Mouse (Mus musculus) forebrain, embryonic 15.5 days (tissue): ENCODE results near the gene Ugt1a10. TPM values are rescaled to one million over a fixed set of nuclear protein-coding genes. Genes with fewer than 3 reads are reported as not detected.

Source experiments
- ATAC-seq: fragments of 200-750 bp; cut with Nextera tagmentation; replicated peaks from 2 replicates; pipeline ENCODE4 v1.8.0; 2017; ENCODE audit warnings: mild to moderate bottlenecking, moderate TSS enrichment, moderate library complexity
- H3K27ac ChIP-seq: fragments of 300-500 bp; sonication (generic); replicated peaks from 2 replicates; pipeline ENCODE4 v1.5.1; 2015; ENCODE audit warnings: mild to moderate bottlenecking, inconsistent platforms
- H3K27me3 ChIP-seq: fragments of 300-500 bp; sonication (generic); 2 replicates; pipeline ENCODE4 v1.6.1; 2015; ENCODE audit warnings: inconsistent platforms
- H3K36me3 ChIP-seq: fragments of 300-500 bp; sonication (generic); 2 replicates; pipeline ENCODE4 v1.6.1; 2015; ENCODE audit warnings: mild to moderate bottlenecking, inconsistent platforms
- H3K4me1 ChIP-seq: fragments of 300-500 bp; sonication (generic); 2 replicates; pipeline ENCODE4 v1.6.1; 2015; ENCODE audit warnings: inconsistent platforms
- H3K4me2 ChIP-seq: fragments of 300-500 bp; sonication (generic); replicated peaks from 2 replicates; pipeline ENCODE4 v1.6.1; 2015; ENCODE audit warnings: mild to moderate bottlenecking, inconsistent platforms
- H3K4me3 ChIP-seq: fragments of 300-500 bp; sonication (generic); 2 replicates; pipeline ENCODE4 v1.5.1; 2015; ENCODE audit warnings: mild to moderate bottlenecking, inconsistent platforms
- H3K9ac ChIP-seq: fragments of 300-500 bp; sonication (generic); replicated peaks from 2 replicates; pipeline ENCODE4 v1.6.1; 2015; ENCODE audit warnings: mild to moderate bottlenecking, inconsistent platforms
- H3K9me3 ChIP-seq: fragments of 300-500 bp; sonication (generic); 2 replicates; pipeline ENCODE4 v1.6.1; 2016; ENCODE audit warnings: inconsistent platforms
- WGBS: fragments of 180-500 bp; shearing (Covaris S2); methylation state at CpG from one replicate; pipeline ENCODE4 v1.1.7; 2015; ENCODE audit warnings: mixed read lengths; 5-methylcytosine and 5-hydroxymethylcytosine counted together
- polyA plus RNA-seq: library from polyadenylated mRNA; unstranded; fragments of >200 nt; fragmentation: Nextera tagmentation; extraction: Ambion mirVana; gene quantifications from 2 replicates; pipeline ENCODE4 v1.2.1, GENCODE M21; 2015

Ugt1a10 gene
- polyA plus RNA-seq, 1 experiment from 2014 or later, result not detected

GRCm38 (mm10) chr1:88255989-88256754 lies 201.0 kb downstream of the Ugt1a10 start:
- Histone ChIP-seq H3K4me3 (no peak overlapping the region), H3K4me1 (no peaks in the 10 kb centered on the region), H3K4me2 (no peak overlapping the region), H3K27ac (no peak overlapping the region), H3K9ac (no peak overlapping the region), H3K36me3 (peaks cover 11% of the 10 kb centered on the region), H3K9me3 (peaks cover 43% of the 10 kb centered on the region), H3K27me3 (no peaks in the 10 kb centered on the region)
- no peak for ATAC-seq
- WGBS, result 82% methylated on average over 13 of the region's 13 CpGs

DNA sequence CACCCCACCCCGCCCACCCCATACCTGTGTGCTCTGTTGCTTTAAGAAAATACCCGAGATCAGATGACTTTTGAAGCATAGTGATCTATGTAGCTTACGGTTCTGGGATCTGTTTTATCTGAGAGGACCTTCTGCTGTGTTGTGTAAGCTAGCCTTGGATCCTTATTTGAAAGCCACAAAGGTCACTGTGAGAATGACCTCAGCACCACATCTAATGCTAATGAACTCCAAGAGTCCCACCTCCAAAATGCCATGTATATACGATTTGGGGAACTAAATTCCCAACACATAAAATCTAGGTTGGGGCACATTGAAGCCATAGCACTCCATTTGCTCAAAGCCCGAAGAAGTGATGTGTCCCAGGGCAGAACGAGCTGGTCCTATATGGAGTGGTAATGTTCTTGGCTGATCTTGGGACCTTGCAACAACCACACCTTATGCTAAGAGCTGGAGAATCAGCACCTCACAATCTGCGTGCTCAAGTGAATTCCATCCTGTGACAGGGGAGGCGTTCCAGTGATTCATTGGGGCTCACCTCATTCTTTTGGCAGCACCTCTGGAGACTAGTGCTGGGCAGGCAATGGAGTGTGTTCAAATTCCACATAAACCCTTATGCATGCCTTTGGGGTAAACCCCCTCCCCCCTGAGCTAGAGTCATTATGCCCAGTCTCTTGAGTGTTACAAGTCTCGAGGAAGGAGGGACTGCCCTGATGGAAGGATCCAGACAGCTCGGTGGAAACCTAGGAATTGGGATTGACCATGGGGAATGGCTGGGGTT lies 201.9 kb downstream of the Ugt1a10 start:
- peaks cover 19% of the 10 kb centered on the region for H3K36me3 ChIP-seq
- H3K4me1 ChIP-seq, result no peaks in the 10 kb centered on the region
- no peak overlapping the region for H3K9ac ChIP-seq
- 82% methylated on average over 10 of the region's 10 CpGs for WGBS
- H3K4me2 ChIP-seq, result no peak overlapping the region
- no peaks in the 10 kb centered on the region for H3K27me3 ChIP-seq
- ATAC-seq, result no peak
- H3K27ac ChIP-seq, result no peak overlapping the region
- H3K9me3 ChIP-seq, result peaks cover 41% of the 10 kb centered on the region
- no peak overlapping the region for H3K4me3 ChIP-seq

DNA sequence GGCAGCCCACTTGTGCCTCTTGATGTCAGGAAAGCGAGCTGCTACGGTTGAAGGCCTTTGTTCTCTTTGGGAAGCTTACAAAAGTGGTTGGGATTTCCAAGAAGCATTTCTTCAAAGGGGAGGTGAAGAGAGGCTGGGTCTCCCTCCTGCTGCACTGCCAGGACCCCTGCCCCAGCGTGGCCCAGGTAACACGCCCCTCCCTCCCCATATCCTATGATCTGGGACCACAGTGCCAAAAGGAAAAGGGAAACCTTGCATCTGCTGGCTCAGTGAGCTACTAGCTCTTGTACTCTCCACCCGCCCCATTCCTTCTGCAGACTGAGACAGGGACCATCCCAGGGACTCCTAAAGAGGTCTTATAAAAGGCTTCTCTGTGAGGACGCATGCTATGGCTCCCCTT lies 202.5 kb downstream of the Ugt1a10 start:
- H3K9me3 ChIP-seq, result peaks cover 35% of the 10 kb centered on the region
- H3K9ac ChIP-seq, result no peak overlapping the region
- no peak for ATAC-seq
- H3K4me2 ChIP-seq, result no peak overlapping the region
- H3K36me3 ChIP-seq, result peaks cover 25% of the 10 kb centered on the region
- H3K4me1 ChIP-seq, result no peaks in the 10 kb centered on the region
- H3K27me3 ChIP-seq, result no peaks in the 10 kb centered on the region
- no peak overlapping the region for H3K4me3 ChIP-seq
- H3K27ac ChIP-seq, result no peak overlapping the region
- WGBS, result 82% methylated on average over 6 of the region's 6 CpGs

GRCm38 (mm10) chr1:88258361-88258760 lies 203.2 kb downstream of the Ugt1a10 start:
- Histone ChIP-seq H3K9ac (no peak overlapping the region), H3K27me3 (no peaks in the 10 kb centered on the region), H3K4me2 (no peak overlapping the region), H3K9me3 (peaks cover 32% of the 10 kb centered on the region), H3K36me3 (peaks cover 32% of the 10 kb centered on the region), H3K27ac (no peak overlapping the region), H3K4me1 (no peaks in the 10 kb centered on the region), H3K4me3 (no peak overlapping the region)
- 74% methylated on average over 6 of the region's 6 CpGs for WGBS
- no peak for ATAC-seq

- H3K9ac ChIP-seq, result no peak overlapping the region
- H3K27ac ChIP-seq, result no peak overlapping the region
- peaks cover 39% of the 10 kb centered on the region for H3K36me3 ChIP-seq
- H3K4me3 ChIP-seq, result no peak overlapping the region
- no peak overlapping the region for H3K4me2 ChIP-seq
- no peaks in the 10 kb centered on the region for H3K4me1 ChIP-seq
- H3K9me3 ChIP-seq, result peaks cover 27% of the 10 kb centered on the region
- 81% methylated on average over 8 of the region's 8 CpGs for WGBS
- H3K27me3 ChIP-seq, result no peaks in the 10 kb centered on the region
- ATAC-seq, result peak; percentile 2
These were observed 203.9 kb downstream of the Ugt1a10 start for GRCm38 (mm10) chr1:88258881-88259642.

DNA sequence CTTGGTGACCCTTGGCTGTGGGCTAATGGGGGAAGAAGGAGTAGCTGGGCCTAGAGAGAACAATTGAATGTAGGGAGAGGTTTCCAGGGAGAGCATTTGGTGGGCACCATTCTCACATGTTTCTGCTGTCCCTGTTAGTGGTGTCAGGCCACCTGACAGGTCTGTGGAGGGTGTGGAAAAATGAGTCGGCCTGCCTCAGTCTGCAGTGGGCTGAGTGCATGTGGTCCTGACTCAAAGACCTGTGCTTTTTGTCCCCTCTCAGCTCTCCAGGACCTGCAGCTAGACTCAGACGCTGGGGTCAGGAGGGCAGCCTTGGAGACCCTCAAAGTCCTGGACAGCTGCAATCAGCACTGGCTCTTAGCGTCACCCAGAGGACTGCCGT lies 204.4 kb downstream of the Ugt1a10 start:
- H3K36me3 ChIP-seq, result peaks cover 45% of the 10 kb centered on the region
- peaks cover 23% of the 10 kb centered on the region for H3K9me3 ChIP-seq
- H3K4me1 ChIP-seq, result no peaks in the 10 kb centered on the region
- H3K4me3 ChIP-seq, result no peak overlapping the region
- peak; percentile 4; the same call in 1 of the 2 replicates for ATAC-seq
- no peaks in the 10 kb centered on the region for H3K27me3 ChIP-seq
- 82% methylated on average over 4 of the region's 4 CpGs for WGBS
- no peak overlapping the region for H3K9ac ChIP-seq
- H3K4me2 ChIP-seq, result no peak overlapping the region
- no peak overlapping the region for H3K27ac ChIP-seq

DNA sequence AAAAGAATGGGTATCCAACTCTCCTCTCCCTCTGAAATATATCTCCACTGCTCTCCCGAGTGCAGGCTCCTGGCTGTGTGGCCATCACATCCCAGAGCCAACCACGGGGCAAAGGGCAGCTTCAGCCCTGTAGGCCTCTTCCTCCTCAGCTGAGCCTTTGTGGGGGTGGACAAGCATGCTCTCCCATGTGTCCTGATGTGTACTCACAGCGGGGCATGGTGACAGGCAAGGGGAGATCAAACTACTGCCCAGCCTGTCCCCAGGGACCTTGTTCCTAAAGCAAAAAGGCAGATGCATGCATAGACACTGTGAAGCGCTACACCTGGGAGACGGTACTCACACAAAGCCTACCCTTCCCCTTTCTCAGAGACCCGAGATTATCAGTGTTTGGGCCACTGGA lies 204.9 kb downstream of the Ugt1a10 start:
- Histone ChIP-seq H3K4me1 (no peaks in the 10 kb centered on the region), H3K9me3 (peaks cover 18% of the 10 kb centered on the region), H3K4me3 (no peak overlapping the region), H3K4me2 (no peak overlapping the region), H3K9ac (no peak overlapping the region), H3K27ac (no peak overlapping the region), H3K36me3 (peaks cover 49% of the 10 kb centered on the region), H3K27me3 (no peaks in the 10 kb centered on the region)
- ATAC-seq, result peak; percentile 1; the same call in 1 of the 2 replicates
- 86% methylated on average over 6 of the region's 6 CpGs for WGBS

- Histone ChIP-seq H3K27ac (no peak overlapping the region), H3K27me3 (no peaks in the 10 kb centered on the region), H3K9me3 (peaks cover 12% of the 10 kb centered on the region), H3K4me1 (no peaks in the 10 kb centered on the region), H3K36me3 (peaks cover 56% of the 10 kb centered on the region), H3K4me3 (no peak overlapping the region), H3K4me2 (no peak overlapping the region), H3K9ac (no peak overlapping the region)
- WGBS, result 83% methylated on average over 10 of the region's 10 CpGs
- ATAC-seq, result no peak
These were observed 205.6 kb downstream of the Ugt1a10 start for GRCm38 (mm10) chr1:88260604-88261377.

- H3K36me3 ChIP-seq, result peaks cover 65% of the 10 kb centered on the region
- no peak overlapping the region for H3K27ac ChIP-seq
- no peak for ATAC-seq
- 0 out of 2 replicates have a peak, but pooled peaks cover 5% of the 10 kb centered on the region for H3K9me3 ChIP-seq
- no peak overlapping the region for H3K9ac ChIP-seq
- no peaks in the 10 kb centered on the region for H3K27me3 ChIP-seq
- H3K4me3 ChIP-seq, result no peak overlapping the region
- WGBS, result 90% methylated on average over 7 of the region's 7 CpGs
- no peaks in the 10 kb centered on the region for H3K4me1 ChIP-seq
- H3K4me2 ChIP-seq, result no peak overlapping the region
These were observed 206.5 kb downstream of the Ugt1a10 start for GRCm38 (mm10) chr1:88261706-88262105.

- Histone ChIP-seq H3K36me3 (peaks cover 71% of the 10 kb centered on the region), H3K4me1 (no peaks in the 10 kb centered on the region), H3K27me3 (no peaks in the 10 kb centered on the region), H3K4me2 (no peak overlapping the region), H3K4me3 (no peak overlapping the region), H3K27ac (no peak overlapping the region), H3K9me3 (0 out of 2 replicates have a peak, but pooled peaks cover 5% of the 10 kb centered on the region), H3K9ac (no peak overlapping the region)
- WGBS, result 85% methylated on average over 4 of the region's 4 CpGs
- ATAC-seq, result no peak
These were observed 207.1 kb downstream of the Ugt1a10 start for GRCm38 (mm10) chr1:88262255-88262654.

- WGBS, result 75% methylated on average over 6 of the region's 6 CpGs
These were observed 207.8 kb downstream of the Ugt1a10 start for GRCm38 (mm10) chr1:88262961-88263360.

More at GRCm38 (mm10) chr1:88262961-88263360, 207.8 kb downstream of the Ugt1a10 start:
- no peak for ATAC-seq
- Histone ChIP-seq H3K36me3 (peaks cover 78% of the 10 kb centered on the region), H3K9me3 (no peaks in the 10 kb centered on the region), H3K9ac (no peak overlapping the region), H3K4me3 (no peak overlapping the region), H3K4me1 (no peaks in the 10 kb centered on the region), H3K27ac (no peak overlapping the region), H3K27me3 (no peaks in the 10 kb centered on the region), H3K4me2 (no peak overlapping the region)
